Mouse (Mus musculus) cerebellum, adult 2 months (tissue): ENCODE measurements around the gene Noc2l.

ENCODE experiments used
- CTCF ChIP-seq: fragments of 200-500 bp; IDR thresholded peaks from 2 replicates; pipeline ENCODE4 v1.5.1; 2011; ENCODE audit warnings: low read depth, mild to moderate bottlenecking, control low read depth, low read length, moderate library complexity, borderline replicate concordance; ENCODE audit not compliant: insufficient read depth
- POLR2A ChIP-seq: fragments of 200-500 bp; IDR thresholded peaks from 2 replicates; pipeline ENCODE4 v1.6.1; 2011; ENCODE audit warnings: low read length, control low read depth, borderline replicate concordance; ENCODE audit not compliant: insufficient read depth

GRCm38 (mm10) chr4:156193200-156193590 lies 42.6 kb upstream of the Noc2l start:
- TF ChIP-seq CTCF: no peak
- no peak for TF ChIP-seq POLR2A
